Mouse (Mus musculus) kidney, embryonic 16.5 days (tissue): ENCODE measurements at regions not wholly inside any gene's neighbourhood (a gene's known extent, or its start where the extent isn't known, plus 50 kb on each side); places are given as distances from the start of the nearest gene placed in this dataset.
A peak's percentile ranks its signal among the peaks of the same experiment; 100 is the strongest.
"Not testable (repeated sequence)": the region's sequence is repeated elsewhere in the genome, so short reads cannot be mapped to it uniquely, and the experiment has no call there.

ENCODE experiments used
- ATAC-seq: fragments of 200-750 bp; cut with Nextera tagmentation; 2 replicates; pipeline ENCODE4 v1.8.0; 2017; ENCODE audit warnings: moderate TSS enrichment; ENCODE audit not compliant: low FRiP score, low TSS enrichment
- H3K27ac ChIP-seq: fragments of 300-500 bp; sonication (generic); 2 replicates; pipeline ENCODE4 v1.5.1; 2014; ENCODE audit warnings: low read length
- H3K27me3 ChIP-seq: fragments of 300-500 bp; sonication (generic); 2 replicates; pipeline ENCODE4 v1.6.1; 2014; ENCODE audit warnings: low read length, control low read depth, mixed read lengths; ENCODE audit not compliant: insufficient read depth
- H3K36me3 ChIP-seq: fragments of 300-500 bp; sonication (generic); 2 replicates; pipeline ENCODE4 v1.6.1; 2014; ENCODE audit warnings: low read length, control low read depth, mixed read lengths; ENCODE audit not compliant: insufficient read depth
- H3K4me1 ChIP-seq: fragments of 300-500 bp; sonication (generic); 2 replicates; pipeline ENCODE4 v1.6.1; 2014; ENCODE audit warnings: low read length, control low read depth, mixed read lengths; ENCODE audit not compliant: insufficient read depth
- H3K4me2 ChIP-seq: fragments of 300-500 bp; sonication (generic); replicated peaks from 2 replicates; pipeline ENCODE4 v1.6.1; 2014; ENCODE audit warnings: low read depth, low read length
- H3K4me3 ChIP-seq: fragments of 300-500 bp; sonication (generic); 2 replicates; pipeline ENCODE4 v1.5.1; 2014; ENCODE audit warnings: mild to moderate bottlenecking, low read length
- H3K9ac ChIP-seq: fragments of 300-500 bp; sonication (generic); replicated peaks from 2 replicates; pipeline ENCODE4 v1.6.1; 2014; ENCODE audit warnings: low read length
- H3K9me3 ChIP-seq: fragments of 300-500 bp; sonication (generic); 2 replicates; pipeline ENCODE4 v1.6.1; 2016; ENCODE audit warnings: low read length, control low read depth
- WGBS: fragments of 180-500 bp; shearing (Covaris S2); extraction: QIAGEN DNeasy Blood & Tissue Kit; methylation state at CpG from one replicate; pipeline ENCODE4 v1.1.7; 2014; 5-methylcytosine and 5-hydroxymethylcytosine counted together

DNA sequence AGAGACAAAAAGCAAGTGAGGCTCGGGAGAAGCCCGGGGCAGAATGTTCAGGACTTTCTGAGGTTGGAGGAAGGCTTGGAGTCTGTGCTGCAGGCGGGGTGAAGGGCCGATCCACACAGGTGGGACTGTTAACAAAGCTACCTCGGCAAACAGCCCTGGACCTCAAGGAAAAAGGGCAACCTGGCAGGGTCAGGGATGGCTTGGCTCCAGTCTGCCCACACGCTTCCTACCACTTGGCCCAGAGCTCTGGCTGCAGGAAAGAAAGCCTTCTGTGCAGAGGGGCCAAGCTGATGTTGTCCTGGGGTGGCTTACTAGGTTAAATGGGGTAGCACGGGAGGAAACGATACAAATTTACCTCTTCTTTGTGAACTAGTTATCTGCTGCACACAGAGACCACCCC is 121.5 kb upstream of the Rybp start:
- ATAC-seq, result no peak
- H3K4me3 ChIP-seq, result no peak overlapping the region
- 80% methylated on average over 8 of the region's 8 CpGs for WGBS

GRCm38 (mm10) chr6:100406504-100406903 is 119.2 kb upstream of the Rybp start:
- no peaks in the 10 kb centered on the region for H3K27me3 ChIP-seq
- H3K4me3 ChIP-seq, result no peak overlapping the region
- H3K4me2 ChIP-seq, result no peak overlapping the region
- H3K36me3 ChIP-seq, result no peaks in the 10 kb centered on the region
- no peak overlapping the region for H3K27ac ChIP-seq
- no peak for ATAC-seq
- H3K9me3 ChIP-seq, result 0 out of 2 replicates have a peak, but pooled peaks cover 5% of the 10 kb centered on the region
- no peaks in the 10 kb centered on the region for H3K4me1 ChIP-seq
- WGBS, result 78% methylated on average over 4 of the region's 4 CpGs
- no peak overlapping the region for H3K9ac ChIP-seq

More for the DNA sequence above, 121.5 kb upstream of the Rybp start:
- Histone ChIP-seq H3K9ac (no peak overlapping the region), H3K4me1 (0 out of 2 replicates have a peak, but pooled peaks cover 4% of the 10 kb centered on the region), H3K9me3 (0 out of 2 replicates have a peak, but pooled peaks cover 5% of the 10 kb centered on the region), H3K27ac (no peak overlapping the region), H3K27me3 (no peaks in the 10 kb centered on the region), H3K4me2 (no peak overlapping the region), H3K36me3 (no peaks in the 10 kb centered on the region)

GRCm38 (mm10) chr6:100404161-100404560 is 116.9 kb upstream of the Rybp start:
- Histone ChIP-seq H3K27me3 (no peaks in the 10 kb centered on the region), H3K4me2 (no peak overlapping the region), H3K9me3 (no peaks in the 10 kb centered on the region), H3K4me3 (no peak overlapping the region), H3K27ac (no peak overlapping the region), H3K4me1 (no peaks in the 10 kb centered on the region), H3K36me3 (no peaks in the 10 kb centered on the region), H3K9ac (no peak overlapping the region)
- 91% methylated on average over 3 of the region's 3 CpGs for WGBS
- ATAC-seq, result no peak

DNA sequence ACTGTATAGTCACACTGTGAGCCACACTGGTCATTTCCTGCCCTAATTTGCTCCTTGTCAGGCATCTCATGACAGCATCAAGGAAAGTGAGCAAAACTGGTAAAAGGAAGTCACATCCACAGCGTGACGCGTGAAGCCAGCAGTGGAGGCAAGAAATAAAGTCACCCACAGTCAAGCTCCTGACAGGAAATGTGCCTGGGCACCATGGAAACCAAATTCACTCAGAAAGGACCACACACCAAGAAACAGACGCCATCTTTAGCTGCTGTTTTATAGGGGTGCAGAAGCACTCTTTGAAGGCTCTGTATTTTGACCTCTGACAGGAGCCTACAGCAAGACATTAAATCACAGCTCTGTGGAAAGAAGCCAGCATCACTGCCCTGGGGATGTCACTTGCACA is 115.4 kb upstream of the Rybp start:
- Histone ChIP-seq H3K9ac (no peak overlapping the region), H3K9me3 (no peaks in the 10 kb centered on the region), H3K27me3 (no peaks in the 10 kb centered on the region), H3K27ac (no peak overlapping the region), H3K4me2 (no peak overlapping the region), H3K4me1 (no peaks in the 10 kb centered on the region), H3K36me3 (no peaks in the 10 kb centered on the region), H3K4me3 (no peak overlapping the region)
- ATAC-seq, result peak; percentile 36; the same call in 1 of the 2 replicates
- WGBS, result 28% methylated on average over 4 of the region's 4 CpGs

- ATAC-seq, result no peak
- Histone ChIP-seq H3K4me2 (no peak overlapping the region), H3K27ac (no peak overlapping the region), H3K4me3 (no peak overlapping the region), H3K27me3 (no peaks in the 10 kb centered on the region), H3K36me3 (no peaks in the 10 kb centered on the region), H3K9ac (no peak overlapping the region), H3K4me1 (peaks cover 4% of the 10 kb centered on the region), H3K9me3 (no peaks in the 10 kb centered on the region)
- 97% methylated on average over 2 of the region's 2 CpGs for WGBS
These were observed 114.4 kb upstream of the Rybp start for GRCm38 (mm10) chr6:100401728-100402127.

- WGBS, result 77% methylated on average over 1 of the region's 1 CpGs
- not testable (repeated sequence) for H3K9me3 ChIP-seq, H3K4me1 ChIP-seq, ATAC-seq, H3K4me3 ChIP-seq, H3K9ac ChIP-seq, H3K36me3 ChIP-seq, H3K4me2 ChIP-seq, H3K27me3 ChIP-seq, H3K27ac ChIP-seq
These were observed 112.1 kb upstream of the Rybp start for GRCm38 (mm10) chr6:100399387-100399786.

DNA sequence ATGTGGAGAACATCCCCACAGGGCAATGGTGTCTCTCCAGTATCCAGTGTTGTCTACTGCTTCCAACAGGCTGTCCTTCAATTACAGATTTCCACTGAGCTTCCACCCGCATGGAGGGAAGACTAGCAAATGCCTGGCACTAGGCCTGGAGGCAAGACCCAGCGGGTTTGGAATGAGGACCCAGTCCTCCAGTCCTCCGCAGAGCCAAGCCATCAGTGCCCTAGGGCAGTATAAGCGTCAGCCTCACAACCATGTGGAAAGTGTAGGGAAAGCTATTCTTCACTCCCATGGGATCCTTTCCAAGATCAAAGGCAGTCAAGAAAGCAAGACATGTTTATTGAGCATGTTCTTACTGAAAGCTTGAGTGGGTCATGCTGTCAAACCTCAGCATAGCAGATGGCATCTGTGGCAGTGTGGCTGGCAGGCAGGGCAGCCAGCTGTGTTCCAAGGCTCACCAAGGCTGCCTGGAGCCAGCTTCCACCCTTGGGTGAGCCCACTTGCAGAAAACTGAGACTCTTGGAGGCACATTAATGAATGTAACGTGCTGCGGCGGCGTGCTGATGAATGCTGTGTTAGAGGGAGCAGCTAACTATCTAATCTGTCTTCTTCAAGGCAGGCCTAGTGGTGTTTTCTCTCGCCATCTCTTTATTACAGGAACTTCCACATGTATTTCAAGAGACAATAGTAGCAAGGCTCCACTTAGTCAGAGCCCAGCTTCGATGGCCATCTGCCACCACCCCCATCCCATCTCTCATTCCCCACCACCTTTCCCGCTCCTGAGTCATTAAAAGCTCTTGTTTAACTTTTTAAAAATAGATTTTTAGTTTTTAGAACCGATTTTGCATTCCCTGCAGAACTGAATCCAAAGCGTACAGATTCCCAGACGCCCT is 109.3 kb upstream of the Rybp start:
- WGBS, result 58% methylated on average over 14 of the region's 14 CpGs
- Histone ChIP-seq H3K27me3 (no peaks in the 10 kb centered on the region), H3K4me3 (no peak overlapping the region), H3K36me3 (no peaks in the 10 kb centered on the region), H3K9me3 (no peaks in the 10 kb centered on the region), H3K4me1 (peaks cover 9% of the 10 kb centered on the region), H3K4me2 (no peak overlapping the region), H3K9ac (no peak overlapping the region), H3K27ac (no peak overlapping the region)
- ATAC-seq, result peak; percentile 57; the same call in 1 of the 2 replicates

- 0 out of 2 replicates have a peak, but pooled peaks cover 6% of the 10 kb centered on the region for H3K4me1 ChIP-seq
- no peak for ATAC-seq
- H3K9me3 ChIP-seq, result no peaks in the 10 kb centered on the region
- H3K9ac ChIP-seq, result no peak overlapping the region
- no peaks in the 10 kb centered on the region for H3K36me3 ChIP-seq
- no peak overlapping the region for H3K4me2 ChIP-seq
- H3K27me3 ChIP-seq, result no peaks in the 10 kb centered on the region
- no peak overlapping the region for H3K27ac ChIP-seq
- no peak overlapping the region for H3K4me3 ChIP-seq
- 85% methylated on average over 7 of the region's 7 CpGs for WGBS
These were observed 103.1 kb upstream of the Rybp start for GRCm38 (mm10) chr6:100390258-100390910.

DNA sequence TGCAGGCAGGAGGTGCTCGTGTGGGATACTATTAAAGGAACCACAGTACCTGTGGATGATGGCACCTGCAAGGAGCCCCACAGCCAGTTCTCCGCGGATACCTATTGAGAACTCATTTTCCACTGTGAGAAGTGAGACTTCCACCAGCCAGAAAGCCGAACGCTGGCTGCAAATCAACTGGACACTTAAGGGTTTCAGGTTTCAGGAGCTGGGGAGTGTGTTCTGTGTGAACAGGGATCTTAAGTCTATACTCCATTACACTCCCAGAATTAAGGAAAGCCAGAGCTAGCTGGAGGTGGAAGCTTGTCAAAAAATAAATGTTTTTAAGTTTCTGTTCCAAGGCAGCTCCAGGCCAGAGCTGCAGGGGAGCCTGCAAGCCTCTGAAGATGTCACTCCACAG is 99.8 kb upstream of the Rybp start:
- Histone ChIP-seq H3K4me3 (no peak overlapping the region), H3K36me3 (no peaks in the 10 kb centered on the region), H3K27me3 (no peaks in the 10 kb centered on the region), H3K9me3 (no peaks in the 10 kb centered on the region), H3K27ac (no peak overlapping the region), H3K4me1 (0 out of 2 replicates have a peak, but pooled peaks cover 6% of the 10 kb centered on the region), H3K4me2 (no peak overlapping the region), H3K9ac (no peak overlapping the region)
- ATAC-seq, result peak; percentile 55; the same call in 1 of the 2 replicates
- 4% methylated on average over 5 of the region's 5 CpGs for WGBS

- H3K4me2 ChIP-seq, result no peak overlapping the region
- H3K4me1 ChIP-seq, result 0 out of 2 replicates have a peak, but pooled peaks cover 6% of the 10 kb centered on the region
- H3K36me3 ChIP-seq, result no peaks in the 10 kb centered on the region
- no peak overlapping the region for H3K27ac ChIP-seq
- no peak overlapping the region for H3K9ac ChIP-seq
- H3K9me3 ChIP-seq, result no peaks in the 10 kb centered on the region
- H3K27me3 ChIP-seq, result peaks cover 2% of the 10 kb centered on the region; the same call in 1 of the 2 replicates
- no peak overlapping the region for H3K4me3 ChIP-seq
- 31% methylated on average over 8 of the region's 8 CpGs for WGBS
- no peak for ATAC-seq
These were observed 98.4 kb upstream of the Rybp start for GRCm38 (mm10) chr6:100385640-100386039.
